Mouse (Mus musculus): ENCODE measurements at regions not wholly inside any gene's neighbourhood (a gene's known extent, or its start where the extent isn't known, plus 50 kb on each side); places are given as distances from the start of the nearest gene placed in this dataset.

DNA sequence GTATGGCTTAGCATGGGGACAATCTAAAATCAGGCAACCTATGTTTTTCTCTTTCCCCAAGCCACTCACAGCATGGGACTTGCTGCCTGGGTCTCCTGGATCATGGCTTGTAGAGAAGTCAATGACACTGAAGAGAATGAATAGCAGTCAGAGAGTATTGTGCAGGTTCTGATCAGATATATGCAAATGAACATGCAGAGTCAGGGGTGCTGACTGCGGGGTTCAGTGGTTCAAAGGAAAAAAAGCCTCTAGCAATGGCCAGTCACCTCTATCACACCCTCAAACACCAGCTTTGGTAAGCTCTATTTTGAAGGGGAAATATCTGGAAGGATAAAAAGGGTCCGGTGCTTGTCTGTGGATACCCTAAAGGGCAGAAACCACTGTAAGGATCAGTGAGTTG, 237.9 kb upstream of the Trib2 start:
- TF ChIP-seq POLR2A (IDR thresholded peaks at IDR 0.05; ENCODE audit: low read depth, low read length) (no peak), CTCF (conservative IDR thresholded peaks at IDR 0.05; ENCODE audit: insufficient read depth, insufficient read length, low read depth, low read length) (no peak)

All from kidney, adult 2 months (tissue).